Mouse (Mus musculus) gastrocnemius, postnatal 25 days (tissue): ENCODE data around the gene Tom1l2. TPM values are rescaled to one million over a fixed set of nuclear protein-coding genes. Genes with fewer than 3 reads are reported as not detected.

Experiments
- DNase-seq: peaks from one replicate; pipeline ENCODE4 v3.0.0; 2022
- long read RNA-seq, 2 experiments: library from polyadenylated mRNA; stranded (forward); transcript quantifications; one replicate each; pipeline ENCODE4 v2.0.0; 2021
- total RNA-seq, 2 experiments: library from RNA; stranded (reverse); gene quantifications; 1 replicate in 1 of 2; 2 replicates in 1 of 2; pipeline ENCODE4 v1.2.3; 2021

Tom1l2 gene
- total RNA-seq, result 10 to 100 TPM; 45.8 to 54.3 TPM
- long read RNA-seq, experiment 1, full-length matches to known transcripts, result 7 of 39 reads
- long read RNA-seq, experiment 1, partial matches to known transcripts, result 1 of 39 reads
- long read RNA-seq, experiment 1, other reads (novel, unspliced or antisense), result 31 of 39 reads
- long read RNA-seq, experiment 2, full-length matches to known transcripts, result 15 of 58 reads
- long read RNA-seq, experiment 2, partial matches to known transcripts, result 2 of 58 reads
- long read RNA-seq, experiment 2, other reads (novel, unspliced or antisense), result 41 of 58 reads

DNA sequence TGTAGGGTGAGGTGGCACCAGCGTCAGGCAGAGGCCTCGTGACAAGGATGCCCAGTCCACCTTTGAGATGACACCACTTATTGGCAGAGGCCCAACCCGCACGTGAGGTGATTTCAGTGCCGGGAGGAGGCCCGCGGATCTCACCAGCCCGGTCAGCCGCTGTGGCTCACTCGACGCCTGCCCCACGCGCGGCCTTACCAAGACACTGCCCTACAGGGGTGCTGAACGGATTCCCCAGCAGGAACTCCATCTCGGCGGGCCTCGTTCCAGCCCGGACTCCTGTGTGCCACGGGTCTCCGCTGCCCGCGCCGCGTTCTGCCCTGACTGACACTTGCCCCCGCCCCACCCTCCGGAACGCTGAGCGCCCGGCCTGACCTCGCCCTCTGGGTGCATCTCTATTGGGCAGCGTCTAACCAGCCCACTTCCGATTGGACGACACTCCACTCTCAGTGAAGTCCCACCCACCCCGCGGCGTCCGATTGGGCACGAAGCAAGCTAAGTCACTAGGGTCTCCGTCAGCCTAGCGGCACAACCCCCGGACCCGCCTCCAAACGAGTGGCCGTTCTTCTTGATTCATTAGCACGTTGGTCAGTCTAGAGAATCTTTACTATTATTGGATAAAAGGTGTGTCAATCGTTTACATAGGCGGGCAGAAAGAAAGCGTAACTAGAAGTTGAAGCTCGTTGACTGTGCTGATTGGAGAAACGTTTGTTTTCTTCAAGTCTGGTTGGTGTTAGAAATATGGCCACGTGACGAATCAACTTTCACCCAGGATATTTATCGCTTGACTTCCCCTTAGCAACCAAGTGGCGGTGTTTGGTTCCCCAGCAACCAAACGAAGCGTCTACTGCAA is at the start of gene Tom1l2, which contains the start of gene Drc3:
TSS of gene Tom1l2 (minus strand) at position 347 of the 853 bp plus-strand sequence.
TSS of gene Drc3 (plus strand) at position 771 of the 853 bp plus-strand sequence.
- peak; percentile 100 for DNase-seq

DNA sequence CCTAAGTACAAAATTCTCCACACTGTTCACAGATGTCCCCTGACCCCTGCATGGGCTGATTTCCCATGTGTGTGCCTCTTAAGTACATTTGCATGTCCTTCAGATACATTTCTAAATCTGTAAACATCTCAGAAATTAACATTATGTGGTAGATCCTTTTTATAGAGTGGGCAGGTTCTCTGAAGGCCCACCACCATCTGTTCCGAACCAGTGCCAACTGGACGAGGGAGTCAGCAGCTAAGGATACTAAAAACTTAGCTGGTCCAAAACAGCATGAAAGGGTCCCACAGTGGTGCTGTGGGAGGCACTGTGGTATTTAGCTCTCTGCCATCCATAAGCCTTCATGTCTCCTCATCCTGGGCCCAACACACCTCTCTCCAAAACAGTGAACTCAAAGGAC is 44.5 kb upstream of the Tom1l2 start:
- DNase-seq, result no peak

DNA sequence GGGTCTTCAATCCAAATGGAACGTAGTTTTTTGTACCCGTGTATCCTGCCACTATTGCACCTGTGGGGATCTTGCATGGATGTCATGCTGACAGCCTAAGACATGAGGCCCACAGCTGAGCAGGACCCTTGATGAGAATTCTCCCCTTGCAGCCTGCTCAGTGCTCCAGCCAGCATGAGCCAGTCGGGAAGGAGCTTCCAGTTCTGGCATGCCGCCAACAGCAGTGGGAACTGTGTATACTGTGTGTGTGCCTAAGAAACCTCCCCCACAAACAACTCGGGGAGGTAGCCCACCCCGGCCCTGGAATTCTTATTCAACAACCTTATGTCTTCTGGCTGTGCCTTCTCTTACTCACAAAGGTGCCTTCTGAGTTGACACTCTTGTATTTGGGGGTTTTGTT is 43.8 kb upstream of the Tom1l2 start:
- DNase-seq, result no peak

DNA sequence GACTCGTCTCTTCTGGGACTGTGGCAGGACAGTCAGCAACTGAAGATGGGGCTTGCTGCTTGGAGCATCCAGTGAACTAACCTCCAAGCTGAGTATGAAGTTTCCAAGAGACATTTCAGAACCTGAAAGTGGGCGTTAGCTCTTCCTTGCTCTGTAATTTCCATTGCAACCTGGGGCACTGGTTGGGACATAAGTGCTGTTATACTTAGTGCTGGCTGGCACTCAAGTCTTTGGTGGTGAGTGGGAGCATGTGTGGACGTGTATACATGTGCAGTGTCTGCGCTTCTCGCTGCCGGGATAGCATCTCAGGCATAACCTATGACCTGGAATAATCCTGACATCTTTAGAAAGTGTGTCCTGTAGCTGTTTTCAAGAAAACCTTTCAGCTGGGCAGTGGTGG is 38.6 kb upstream of the Tom1l2 start:
- no peak for DNase-seq

DNA sequence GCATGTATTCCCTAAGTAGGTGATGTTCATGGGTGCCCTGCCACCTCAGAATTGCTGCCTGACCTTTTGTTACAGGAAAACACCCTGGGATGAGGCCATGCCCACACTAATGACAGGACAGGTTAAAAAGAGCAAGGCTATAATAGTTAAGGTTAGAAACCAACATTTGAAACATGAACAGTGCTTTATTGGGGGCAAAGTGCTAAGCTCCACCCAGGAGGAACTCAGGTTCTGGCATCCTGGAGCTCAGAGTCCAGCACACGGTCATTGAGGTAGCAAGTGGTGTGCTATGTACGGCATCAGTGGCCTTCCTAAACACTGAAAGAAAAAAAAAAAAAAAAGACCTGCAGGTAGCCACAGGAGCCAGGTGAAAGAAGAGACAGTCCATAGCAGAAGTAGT is 35.2 kb upstream of the Tom1l2 start:
- no peak for DNase-seq

DNA sequence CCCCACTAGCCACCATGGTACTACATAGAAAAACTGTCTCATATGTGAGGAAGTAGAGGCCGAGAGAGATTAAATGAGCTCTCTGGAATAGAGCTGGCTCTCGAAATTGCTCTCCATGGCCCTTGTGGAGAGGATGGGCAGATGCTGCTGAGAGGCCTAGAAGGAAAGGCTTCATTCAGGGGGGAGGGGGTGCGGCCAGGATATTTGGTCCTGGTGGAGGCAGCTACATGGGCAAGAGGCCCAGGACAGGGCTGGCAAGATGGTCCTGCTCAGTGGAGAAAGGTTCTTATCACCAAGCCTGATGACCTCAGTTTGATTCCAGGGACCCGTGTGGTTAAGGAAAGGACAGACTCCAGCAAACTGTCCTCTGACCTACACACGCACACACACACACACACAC is 33.2 kb upstream of the Tom1l2 start:
- no peak for DNase-seq

DNA sequence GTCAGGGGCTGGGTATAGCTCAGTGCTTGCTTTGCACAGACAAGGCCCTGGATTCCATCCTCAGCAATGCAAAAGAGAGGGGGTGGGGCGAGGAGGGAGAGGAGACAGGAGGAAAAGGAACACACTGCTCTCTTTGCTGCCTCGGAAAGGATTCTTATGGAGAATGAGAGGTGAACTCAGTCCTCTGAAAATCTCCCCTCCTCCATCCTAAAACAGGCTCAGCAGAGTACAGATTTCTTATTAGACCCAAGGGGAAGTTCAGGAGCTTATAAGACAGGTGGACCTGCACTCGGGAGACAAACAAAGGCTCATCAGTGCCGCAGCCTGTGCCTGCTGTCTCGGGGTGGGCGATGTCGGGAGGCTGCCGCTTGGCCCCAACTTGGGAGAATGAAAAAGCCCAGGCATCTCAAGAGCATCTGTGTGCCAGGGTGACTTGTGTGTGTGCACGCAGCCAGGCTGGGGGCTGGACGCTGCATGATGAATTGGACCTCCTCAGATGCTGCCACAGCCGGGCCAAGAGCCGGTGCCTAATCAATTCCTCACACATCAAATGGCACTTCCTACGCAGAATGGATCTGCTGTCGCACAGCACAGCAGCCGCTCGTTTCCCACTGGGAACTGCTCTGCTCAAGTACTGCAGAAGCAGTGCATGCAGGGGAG is 32.2 kb upstream of the Tom1l2 start:
- DNase-seq, result no peak

DNA sequence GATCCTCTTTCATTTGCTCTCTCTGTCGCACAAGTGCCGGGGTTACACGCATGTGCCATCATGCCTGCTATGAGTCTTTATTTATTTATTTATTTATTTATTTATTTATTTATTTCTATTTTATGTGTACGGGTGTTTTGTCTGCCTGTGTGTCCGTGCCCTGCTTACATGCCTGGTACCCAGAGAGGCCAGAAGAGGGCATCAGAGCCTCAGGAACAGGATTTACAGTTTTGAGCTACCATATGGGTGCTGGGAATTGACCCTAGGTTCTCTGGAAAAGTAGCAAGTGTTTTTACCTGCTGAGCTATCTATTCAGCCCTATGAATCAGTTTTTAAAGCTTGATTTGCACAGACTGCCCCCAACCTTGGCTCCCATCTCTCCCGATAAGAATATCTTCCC is 30.8 kb upstream of the Tom1l2 start:
- DNase-seq, result no peak

DNA sequence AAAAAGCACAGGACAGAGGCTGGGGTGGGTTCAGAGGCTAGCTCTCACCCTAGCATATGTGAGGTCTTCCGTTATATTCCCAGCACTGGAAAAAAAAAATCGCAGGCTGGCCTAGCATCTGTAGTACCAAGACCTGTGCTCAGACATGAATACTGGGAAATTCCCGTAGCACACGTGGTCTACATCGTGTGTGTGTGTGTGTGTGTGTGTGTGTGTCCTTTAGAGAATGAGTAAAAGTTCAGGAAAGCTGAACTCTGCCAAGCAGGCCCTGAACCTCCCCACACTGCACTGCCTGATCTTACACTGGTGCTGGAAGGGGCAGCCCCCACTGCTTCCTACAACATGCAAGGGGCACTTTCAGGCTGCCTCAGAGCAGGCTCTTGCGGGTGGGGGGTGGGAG is 21.8 kb upstream of the Tom1l2 start:
- no peak for DNase-seq

DNA sequence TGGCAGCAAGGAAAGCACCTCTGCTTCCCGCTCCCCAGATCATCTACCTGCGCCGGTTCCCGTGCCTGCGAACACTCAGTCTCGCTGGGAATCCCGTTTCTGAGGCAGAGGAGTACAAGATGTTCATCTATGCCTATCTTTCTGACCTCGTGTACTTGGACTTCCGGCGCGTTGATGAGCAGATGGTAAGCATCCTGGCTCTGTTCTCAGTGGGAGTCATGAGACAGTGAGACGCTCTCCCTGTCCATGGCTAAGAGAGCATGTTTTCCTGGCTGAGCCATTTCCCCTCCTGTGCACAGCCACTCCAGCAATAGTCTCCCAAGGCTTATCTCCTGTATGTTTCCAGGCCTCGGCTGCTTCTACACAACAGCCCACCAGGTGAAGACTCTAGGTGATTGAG is 17.7 kb upstream of the Tom1l2 start:
- no peak for DNase-seq

DNA sequence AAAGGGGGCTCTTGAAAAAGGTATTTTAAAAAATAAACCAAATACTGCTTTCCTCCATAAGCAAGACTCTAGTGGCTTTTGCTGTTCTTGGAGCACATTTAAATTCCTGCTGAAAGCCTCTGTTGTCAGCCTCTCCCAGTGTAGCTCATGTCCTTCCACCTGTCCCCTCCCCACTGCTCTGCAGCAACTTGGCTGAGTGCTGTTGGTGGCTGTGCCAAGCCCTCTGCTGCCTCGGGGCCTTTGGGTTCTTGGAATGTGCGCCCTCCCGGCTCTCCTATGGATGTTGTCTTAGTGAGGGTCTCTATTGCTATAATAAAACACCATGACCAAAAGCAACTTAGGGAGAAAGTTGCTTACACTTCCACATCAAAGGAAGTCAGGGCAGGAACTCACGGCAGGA is 16.7 kb upstream of the Tom1l2 start:
- no peak for DNase-seq

DNA sequence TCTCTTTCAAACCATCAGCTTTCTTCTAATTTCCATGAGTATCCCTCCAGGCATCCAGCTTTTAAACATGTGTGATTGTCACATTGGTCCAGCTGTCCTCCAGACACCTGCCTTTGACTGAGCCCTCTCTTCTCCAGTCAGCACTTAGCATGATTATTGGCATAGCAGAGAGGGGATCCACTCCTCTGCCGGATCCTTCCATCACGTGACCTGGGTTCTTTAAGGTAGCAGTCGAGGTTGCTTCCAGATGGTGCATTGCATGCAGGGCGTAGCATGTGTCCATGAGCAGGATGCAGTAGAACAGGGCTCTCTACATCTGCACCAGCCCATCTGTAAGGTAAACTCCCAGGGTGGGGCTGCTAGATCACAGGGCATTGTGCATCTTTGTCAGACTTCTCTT is 16.2 kb upstream of the Tom1l2 start:
- DNase-seq, result no peak

DNA sequence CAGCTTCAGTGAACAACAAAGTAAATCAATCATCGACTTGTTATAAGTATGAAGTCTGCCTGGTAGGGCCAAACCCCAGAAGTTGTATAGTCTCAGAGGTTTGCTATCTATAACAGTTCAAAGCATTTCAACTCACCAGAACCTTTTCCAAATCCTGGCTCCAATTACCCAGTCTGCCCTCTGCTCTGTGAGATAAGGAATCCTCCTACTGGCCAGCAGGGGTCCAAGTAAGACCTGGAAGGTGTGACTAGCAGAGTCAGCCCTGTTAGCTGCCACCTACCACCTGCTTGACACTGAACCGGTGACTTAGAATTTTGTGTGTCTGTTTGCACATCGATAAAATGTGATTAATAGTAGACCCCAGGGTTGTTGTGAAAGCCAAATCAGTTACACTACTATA is 14.6 kb upstream of the Tom1l2 start:
- no peak for DNase-seq

DNA sequence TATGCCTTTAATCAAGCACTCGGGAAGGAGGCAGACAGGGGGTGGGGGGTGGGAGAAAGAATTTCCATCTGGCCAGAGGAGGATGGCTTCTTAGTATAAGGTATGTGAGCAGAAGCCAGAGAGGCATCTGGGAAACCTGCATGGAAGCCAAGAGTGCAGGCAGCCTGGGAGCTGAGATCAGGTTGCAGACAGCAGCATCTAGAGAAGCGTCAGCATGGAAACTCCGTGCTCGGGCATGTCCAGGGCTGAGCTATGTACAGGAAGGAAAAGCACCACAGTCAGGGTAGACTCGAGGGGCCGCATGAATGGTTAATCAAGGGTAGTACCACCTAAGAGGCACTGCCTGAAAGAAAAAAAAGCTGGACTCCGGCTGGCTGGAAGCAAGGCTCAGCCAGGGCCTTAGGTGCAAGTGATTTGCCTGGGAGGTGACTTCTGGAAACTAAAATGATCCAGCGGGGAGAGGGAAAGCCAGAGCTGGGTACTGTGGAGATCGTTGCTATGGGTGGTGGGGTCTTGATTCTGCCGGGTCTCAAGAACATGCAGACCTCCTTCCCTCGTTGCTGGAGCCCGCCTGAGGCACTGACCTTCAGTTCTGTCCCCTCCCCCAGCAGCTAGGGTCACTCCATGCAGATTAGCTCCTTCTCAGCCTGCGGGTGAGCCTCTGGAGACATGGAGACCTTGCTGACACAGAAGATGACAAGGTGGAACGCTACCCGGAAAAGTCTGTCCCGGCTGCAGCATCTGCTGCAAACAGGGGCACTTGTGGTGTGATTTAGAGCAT is 13.7 kb upstream of the Tom1l2 start:
- peak; percentile 38 for DNase-seq

DNA sequence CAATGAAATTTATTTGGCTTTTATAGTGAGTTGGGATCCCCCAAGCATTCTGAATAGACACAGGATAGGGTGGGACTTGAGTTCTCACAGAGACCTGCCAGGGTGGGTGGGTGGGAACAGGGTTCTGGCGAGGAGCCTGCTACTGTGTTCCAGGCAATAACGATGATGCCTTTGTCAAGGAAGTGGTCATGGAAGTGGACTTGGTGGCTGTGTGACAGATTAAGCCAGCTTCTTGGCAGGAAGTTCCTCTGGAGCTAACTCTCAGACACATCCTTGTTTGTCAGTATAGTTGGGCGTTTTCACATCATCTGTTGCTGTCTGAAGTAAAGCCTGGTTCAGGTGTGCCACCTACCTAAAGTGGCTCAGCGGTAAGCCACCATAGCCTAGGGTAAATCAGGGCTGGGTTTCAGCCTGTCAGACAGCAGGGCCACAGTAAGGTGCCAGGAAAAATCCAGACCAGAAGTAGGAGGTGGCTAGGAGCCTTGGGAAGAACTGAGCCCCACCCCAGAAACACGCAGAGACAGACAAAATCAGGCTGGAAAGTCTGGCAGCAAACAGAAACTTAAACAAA is 8.0 kb upstream of the Tom1l2 start:
- DNase-seq, result peak; percentile 18

DNA sequence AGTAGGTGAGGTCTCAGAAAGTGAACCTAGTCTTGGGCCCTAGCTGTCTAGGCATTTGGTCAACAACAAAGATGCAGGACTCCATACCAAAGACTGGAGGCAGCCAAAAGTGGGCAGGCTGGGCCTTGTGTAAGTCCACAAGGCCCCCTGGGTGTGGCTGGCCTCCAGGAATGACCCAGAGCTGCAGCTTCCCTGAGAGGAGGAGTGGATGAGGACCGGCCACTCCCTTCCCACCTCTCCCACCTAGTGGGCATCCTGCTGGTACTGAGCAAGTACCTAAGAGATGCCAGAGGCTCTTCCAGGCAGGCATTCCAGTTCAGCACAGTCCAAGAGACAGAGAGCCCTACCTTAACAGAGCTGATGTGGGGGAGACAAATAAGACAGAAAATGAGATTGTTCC is 7.2 kb upstream of the Tom1l2 start:
- no peak for DNase-seq

DNA sequence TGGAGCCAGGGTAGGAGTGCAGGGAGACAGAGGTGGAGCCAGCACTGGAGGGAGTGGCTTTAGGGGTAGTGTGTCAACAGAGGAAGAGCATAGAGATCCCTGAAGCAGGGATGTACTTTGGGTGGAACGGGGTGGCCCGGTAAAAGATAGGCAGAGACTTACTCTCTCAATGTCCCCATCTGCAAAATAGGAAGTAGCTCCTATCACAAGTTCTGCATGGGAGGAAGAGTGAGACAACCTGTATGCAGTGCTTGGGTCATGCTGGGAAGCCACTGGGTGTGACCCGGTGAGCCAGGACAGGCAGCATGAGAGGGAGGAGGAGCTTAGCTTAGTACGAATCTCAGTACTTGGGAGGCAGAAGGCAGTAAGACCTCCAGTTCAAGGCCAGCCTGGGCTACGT is 6.4 kb upstream of the Tom1l2 start:
- no peak for DNase-seq

DNA sequence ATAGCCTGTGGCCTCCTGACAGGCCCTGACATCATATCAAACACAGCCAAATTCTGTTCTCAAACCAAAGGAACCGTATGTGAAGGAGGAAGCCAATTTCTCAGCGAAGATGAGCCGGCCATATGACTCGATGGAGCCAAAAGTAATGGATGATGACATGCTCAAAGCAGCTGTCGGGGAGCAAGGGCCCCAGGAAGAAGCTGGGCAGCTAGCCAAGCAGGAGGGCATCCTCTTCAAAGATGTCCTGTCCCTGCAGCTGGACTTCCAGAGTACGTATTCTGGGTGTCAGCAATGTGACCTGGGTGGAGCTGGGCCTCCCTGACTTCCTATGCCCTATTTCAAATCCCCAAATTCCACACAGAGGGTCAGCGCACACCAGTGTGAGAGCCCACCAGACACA is 5.8 kb upstream of the Tom1l2 start:
- no peak for DNase-seq

DNA sequence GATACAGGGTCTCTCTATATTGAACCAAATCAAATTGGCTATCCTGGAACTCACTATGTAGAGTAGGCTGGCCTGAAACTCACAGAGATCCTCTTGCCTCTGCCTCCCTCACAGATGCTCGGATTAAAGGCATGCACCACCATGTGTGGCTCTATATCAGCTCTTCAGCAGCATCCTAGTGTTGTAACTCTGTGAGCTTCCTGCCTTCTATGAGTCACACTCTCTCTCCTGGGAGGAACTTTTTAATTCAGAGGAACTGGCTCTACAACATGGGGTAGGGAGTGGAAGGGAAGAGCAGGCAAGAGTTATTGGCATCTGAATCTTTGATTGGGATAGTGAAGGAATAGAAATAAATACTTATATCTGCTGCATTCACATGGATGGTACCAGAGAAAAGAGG is 4.4 kb upstream of the Tom1l2 start:
- no peak for DNase-seq

DNA sequence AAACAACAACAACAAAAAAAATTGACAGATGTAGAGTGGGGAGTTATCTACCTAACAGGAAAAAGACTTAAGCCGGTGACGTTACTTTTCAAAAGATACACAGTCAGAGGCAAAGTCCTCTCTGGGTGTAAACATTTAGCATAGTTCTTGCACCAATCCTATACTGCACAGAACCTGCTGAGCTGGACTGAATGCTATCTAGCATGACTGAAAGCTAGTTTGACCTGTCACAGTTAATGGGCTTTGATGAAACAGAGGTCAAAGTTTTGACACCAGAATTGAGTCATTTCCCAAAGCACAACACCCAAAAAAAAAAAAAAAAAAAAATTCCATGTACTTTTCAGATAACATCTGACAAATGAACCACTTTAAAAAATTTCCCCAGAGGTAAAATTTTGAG is 3.2 kb upstream of the Tom1l2 start:
- no peak for DNase-seq

DNA sequence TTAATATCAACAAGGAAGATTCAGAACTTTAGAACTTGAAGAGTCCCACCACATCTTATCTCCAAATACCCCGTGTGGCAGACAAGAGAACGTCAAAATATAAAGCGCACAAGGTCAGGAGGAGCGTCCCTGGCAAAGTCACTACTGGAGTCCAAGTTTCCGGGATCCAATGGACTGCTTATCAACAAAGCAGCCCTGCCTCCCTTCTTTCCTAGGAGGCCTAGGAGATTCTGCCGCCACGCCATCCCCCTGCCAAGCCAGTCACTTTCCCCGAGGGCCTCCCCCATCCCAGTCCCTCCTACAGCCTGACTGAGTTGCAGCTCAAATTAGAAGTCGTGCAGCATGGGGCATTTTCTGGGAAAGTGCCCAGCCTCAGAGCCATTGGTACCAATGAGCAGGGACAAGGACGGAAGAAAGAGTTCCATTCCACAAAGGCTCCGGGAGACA is 757 bp downstream of the Tom1l2 start:
- peak; percentile 37 for DNase-seq

DNA sequence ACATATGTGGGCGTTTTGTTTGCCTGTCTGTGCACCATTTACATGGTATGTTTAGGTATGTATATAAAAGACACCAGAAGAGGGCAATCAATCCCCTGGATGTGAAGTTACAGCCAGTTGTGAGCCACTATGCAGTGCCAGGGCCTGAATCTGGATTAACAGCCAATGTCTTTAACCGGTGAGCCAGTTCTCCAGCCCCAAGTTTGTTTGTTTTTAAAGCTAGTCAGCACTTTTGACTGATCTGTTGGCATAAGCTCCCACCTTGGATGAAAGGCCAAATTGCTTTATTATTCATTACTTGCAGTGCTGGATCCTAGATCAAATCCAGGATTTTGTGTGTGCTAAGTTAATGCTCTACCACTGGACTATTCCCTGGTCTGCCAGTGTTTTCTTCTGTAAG is 1.3 kb downstream of the Tom1l2 start:
- DNase-seq, result no peak
